Mouse (Mus musculus): ENCODE measurements around the gene Fstl3. TPM values are rescaled to one million over a fixed set of nuclear protein-coding genes. Genes with fewer than 3 reads are reported as not detected.

The Fstl3 gene
- polyA plus RNA-seq (2015; fragmentation: Illumina TruSeq; extraction: RNeasy Lipid Tissue Mini Kit (QIAGEN cat#74804); ENCODE audit: insufficient read depth, low read depth, low replicate concordance): 7.2 TPM

DNA sequence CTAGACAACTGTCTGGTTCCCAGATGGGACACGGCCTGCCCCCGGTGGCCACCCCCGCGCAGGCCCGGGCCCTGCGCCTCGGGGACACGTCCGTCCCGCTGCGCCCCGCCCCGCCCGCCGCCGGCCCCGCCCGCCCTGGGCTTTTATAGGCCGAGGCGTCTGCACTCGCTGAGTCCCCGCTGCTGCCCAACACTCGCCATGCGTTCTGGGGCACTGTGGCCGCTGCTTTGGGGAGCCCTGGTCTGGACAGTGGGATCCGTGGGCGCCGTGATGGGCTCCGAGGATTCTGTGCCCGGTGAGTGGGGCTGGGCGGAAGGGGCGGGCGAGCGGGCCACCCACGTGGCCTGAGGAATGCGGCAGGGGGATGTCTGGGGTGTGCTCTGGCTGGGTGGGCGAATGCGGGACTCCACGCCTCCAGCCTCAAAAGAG is at the start of gene Fstl3:
Fstl3 (plus strand) TSS at position 170 of the 429 bp plus-strand sequence.

GRCm38 (mm10) chr10:79745898-79746773 is 30.9 kb upstream of the Fstl3 start, which contains the start of gene Polrmt:
Gene Polrmt (minus strand): TSS chr10:79746581.

DNA sequence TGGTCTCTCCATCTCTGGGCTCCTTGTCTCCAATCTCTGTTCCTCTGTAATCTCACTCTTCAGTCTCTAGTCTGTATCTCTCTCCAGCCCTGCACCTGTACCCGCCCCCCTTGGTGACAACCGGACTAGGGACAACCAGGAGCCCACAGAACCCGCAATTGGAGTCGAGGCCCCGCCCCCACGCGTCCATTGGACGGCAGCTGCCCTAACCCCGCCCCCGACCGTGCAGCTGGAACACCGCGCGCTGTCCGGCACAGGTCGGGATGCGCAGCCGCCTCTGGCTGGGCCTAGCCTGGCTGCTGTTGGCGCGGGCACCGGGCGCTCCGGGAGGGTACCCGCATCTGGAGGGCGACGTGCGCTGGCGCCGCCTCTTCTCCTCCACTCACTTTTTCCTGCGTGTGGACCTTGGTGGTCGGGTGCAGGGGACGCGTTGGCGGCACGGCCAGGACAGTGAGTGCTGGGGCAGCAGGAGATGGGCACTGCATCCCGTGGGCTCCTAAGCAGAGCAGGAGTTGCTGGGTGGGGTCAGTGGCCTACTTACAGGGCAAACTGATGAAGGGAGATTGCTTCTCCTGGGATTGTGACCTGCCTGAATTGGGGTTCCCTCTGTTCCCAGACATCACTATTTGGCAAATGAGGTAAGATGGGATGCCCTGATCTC is 22.1 kb upstream of the Fstl3 start, which contains the start of gene Fgf22:
Fgf22 (plus strand) TSS at position 221 of the 661 bp plus-strand sequence.

DNA sequence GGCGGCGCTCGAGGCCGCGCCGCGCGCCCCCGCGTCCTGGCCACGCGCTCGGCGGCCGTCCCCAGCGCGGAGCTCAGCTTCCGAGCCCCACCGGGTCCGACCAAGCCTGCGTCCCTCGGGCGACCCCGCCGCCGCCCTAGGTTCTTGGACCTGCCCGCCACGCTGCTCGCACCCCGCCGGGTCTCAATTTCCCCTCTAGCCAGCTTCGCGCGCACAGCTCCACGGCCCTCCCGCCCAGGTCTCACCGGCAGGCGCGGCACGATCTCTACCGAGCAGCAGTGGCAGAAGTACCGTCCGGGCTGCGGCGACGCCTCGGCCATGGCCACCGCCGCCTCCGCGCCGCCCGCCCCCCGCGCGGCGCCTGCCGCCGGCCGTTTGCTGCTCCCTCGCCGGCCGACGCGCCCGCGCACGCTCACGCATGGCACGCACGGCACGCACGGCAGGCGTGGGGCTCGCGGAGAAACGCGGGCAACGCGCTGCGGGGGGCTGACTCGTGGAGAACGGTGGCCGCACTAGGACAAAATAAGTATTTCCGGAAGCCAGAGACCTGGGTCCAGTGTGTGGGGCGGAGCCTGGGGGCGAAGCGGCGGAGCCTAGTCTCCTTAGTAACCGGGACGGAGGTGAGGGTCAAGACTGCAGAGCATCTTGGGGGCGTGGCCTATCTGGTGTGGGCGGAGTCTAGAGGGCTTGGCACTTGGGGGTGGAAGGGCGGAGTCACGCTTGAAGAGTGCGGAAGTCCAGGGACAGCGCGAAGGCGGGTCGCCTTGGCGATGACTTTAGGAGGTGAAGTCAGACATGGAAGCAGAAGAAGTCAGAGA is 10.4 kb upstream of the Fstl3 start, which contains the start of gene Rnf126:
Rnf126 (minus strand) TSS at position 445 of the 818 bp plus-strand sequence.

DNA sequence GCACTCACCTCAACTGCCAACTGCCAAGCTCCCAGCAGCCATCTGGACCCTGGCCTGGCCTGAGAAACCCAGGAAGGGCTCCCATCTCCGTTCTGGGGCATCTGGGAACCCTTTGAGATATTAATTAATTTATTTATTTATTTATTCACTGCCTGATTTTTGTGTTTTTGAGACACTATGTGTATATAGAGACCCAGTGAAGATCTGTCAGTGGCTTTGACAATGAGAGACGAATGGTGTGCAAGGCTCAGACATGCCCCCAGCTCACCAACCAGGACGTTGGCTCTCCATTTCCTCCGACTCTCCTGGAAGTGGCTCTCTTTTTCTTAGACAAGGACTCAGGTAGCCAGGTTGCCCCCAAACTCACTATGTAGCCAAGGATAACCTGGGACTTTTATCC is 13.8 kb downstream of the Fstl3 start, which contains the start of gene Prss57:
Prss57 (minus strand) TSS at position 101 of the 400 bp plus-strand sequence.

GRCm38 (mm10) chr10:79793051-79793737 is 16.1 kb downstream of the Fstl3 start, which contains the start of gene Palm:
Gene Palm (plus strand): TSS chr10:79793572.

GRCm38 (mm10) chr10:79820782-79821181 is 43.7 kb downstream of the Fstl3 start, which contains the start of gene Misp:
Gene Misp (plus strand): TSS chr10:79820989.

Other genes with a start within 250 kb of the Fstl3 start
- 7.3 TPM for gene Plpp2, start 243.5 kb upstream of the Fstl3 start, polyA plus RNA-seq (2015; fragmentation: Illumina TruSeq; extraction: RNeasy Lipid Tissue Mini Kit (QIAGEN cat#74804); ENCODE audit: insufficient read depth, low read depth, low replicate concordance)
- gene Mier2, start 222.1 kb upstream of the Fstl3 start, polyA plus RNA-seq (2015; fragmentation: Illumina TruSeq; extraction: RNeasy Lipid Tissue Mini Kit (QIAGEN cat#74804); ENCODE audit: insufficient read depth, low read depth, low replicate concordance): 10.7 TPM
- not detected for gene Theg, start 189.9 kb upstream of the Fstl3 start, polyA plus RNA-seq (2015; fragmentation: Illumina TruSeq; extraction: RNeasy Lipid Tissue Mini Kit (QIAGEN cat#74804); ENCODE audit: insufficient read depth, low read depth, low replicate concordance)
- 0.61 TPM for gene C2cd4c, start 163.2 kb upstream of the Fstl3 start, polyA plus RNA-seq (2015; fragmentation: Illumina TruSeq; extraction: RNeasy Lipid Tissue Mini Kit (QIAGEN cat#74804); ENCODE audit: insufficient read depth, low read depth, low replicate concordance)
- gene Shc2, start 139.4 kb upstream of the Fstl3 start, polyA plus RNA-seq (2015; fragmentation: Illumina TruSeq; extraction: RNeasy Lipid Tissue Mini Kit (QIAGEN cat#74804); ENCODE audit: insufficient read depth, low read depth, low replicate concordance): 3.3 TPM
- not detected for gene Odf3l2, start 131.5 kb upstream of the Fstl3 start, polyA plus RNA-seq (2015; fragmentation: Illumina TruSeq; extraction: RNeasy Lipid Tissue Mini Kit (QIAGEN cat#74804); ENCODE audit: insufficient read depth, low read depth, low replicate concordance)
- not detected for gene Madcam1, start 112.7 kb upstream of the Fstl3 start, polyA plus RNA-seq (2015; fragmentation: Illumina TruSeq; extraction: RNeasy Lipid Tissue Mini Kit (QIAGEN cat#74804); ENCODE audit: insufficient read depth, low read depth, low replicate concordance)
- gene Tpgs1, start 107.9 kb upstream of the Fstl3 start, polyA plus RNA-seq (2015; fragmentation: Illumina TruSeq; extraction: RNeasy Lipid Tissue Mini Kit (QIAGEN cat#74804); ENCODE audit: insufficient read depth, low read depth, low replicate concordance): 4.6 TPM
- 47.7 TPM for gene Cdc34, start 95.1 kb upstream of the Fstl3 start, polyA plus RNA-seq (2015; fragmentation: Illumina TruSeq; extraction: RNeasy Lipid Tissue Mini Kit (QIAGEN cat#74804); ENCODE audit: insufficient read depth, low read depth, low replicate concordance)
- 0.74 TPM for gene Gzmm, start 88.3 kb upstream of the Fstl3 start, polyA plus RNA-seq (2015; fragmentation: Illumina TruSeq; extraction: RNeasy Lipid Tissue Mini Kit (QIAGEN cat#74804); ENCODE audit: insufficient read depth, low read depth, low replicate concordance)
- 168 TPM for gene Bsg, start 72.8 kb upstream of the Fstl3 start, polyA plus RNA-seq (2015; fragmentation: Illumina TruSeq; extraction: RNeasy Lipid Tissue Mini Kit (QIAGEN cat#74804); ENCODE audit: insufficient read depth, low read depth, low replicate concordance)
- gene Hcn2, start 60.6 kb upstream of the Fstl3 start, polyA plus RNA-seq (2015; fragmentation: Illumina TruSeq; extraction: RNeasy Lipid Tissue Mini Kit (QIAGEN cat#74804); ENCODE audit: insufficient read depth, low read depth, low replicate concordance): 0.83 TPM
- 29.7 TPM for gene Polrmt, start 30.7 kb upstream of the Fstl3 start, polyA plus RNA-seq (2015; fragmentation: Illumina TruSeq; extraction: RNeasy Lipid Tissue Mini Kit (QIAGEN cat#74804); ENCODE audit: insufficient read depth, low read depth, low replicate concordance)
- not detected for gene Fgf22, start 22.2 kb upstream of the Fstl3 start, polyA plus RNA-seq (2015; fragmentation: Illumina TruSeq; extraction: RNeasy Lipid Tissue Mini Kit (QIAGEN cat#74804); ENCODE audit: insufficient read depth, low read depth, low replicate concordance)
- 22.3 TPM for gene Rnf126, start 10.3 kb upstream of the Fstl3 start, polyA plus RNA-seq (2015; fragmentation: Illumina TruSeq; extraction: RNeasy Lipid Tissue Mini Kit (QIAGEN cat#74804); ENCODE audit: insufficient read depth, low read depth, low replicate concordance)
- not detected for gene Prss57, start 13.7 kb downstream of the Fstl3 start, polyA plus RNA-seq (2015; fragmentation: Illumina TruSeq; extraction: RNeasy Lipid Tissue Mini Kit (QIAGEN cat#74804); ENCODE audit: insufficient read depth, low read depth, low replicate concordance)
- 13.2 TPM for gene Palm, start 16.3 kb downstream of the Fstl3 start, polyA plus RNA-seq (2015; fragmentation: Illumina TruSeq; extraction: RNeasy Lipid Tissue Mini Kit (QIAGEN cat#74804); ENCODE audit: insufficient read depth, low read depth, low replicate concordance)
- gene Misp, start 43.7 kb downstream of the Fstl3 start, polyA plus RNA-seq (2015; fragmentation: Illumina TruSeq; extraction: RNeasy Lipid Tissue Mini Kit (QIAGEN cat#74804); ENCODE audit: insufficient read depth, low read depth, low replicate concordance): 1.3 TPM
- gene Ptbp1, start 77.2 kb downstream of the Fstl3 start, polyA plus RNA-seq (2015; fragmentation: Illumina TruSeq; extraction: RNeasy Lipid Tissue Mini Kit (QIAGEN cat#74804); ENCODE audit: insufficient read depth, low read depth, low replicate concordance): 39.5 TPM
- 1.1 TPM for gene Prtn3, start 97.2 kb downstream of the Fstl3 start, polyA plus RNA-seq (2015; fragmentation: Illumina TruSeq; extraction: RNeasy Lipid Tissue Mini Kit (QIAGEN cat#74804); ENCODE audit: insufficient read depth, low read depth, low replicate concordance)
- gene Plppr3, start 97.4 kb downstream of the Fstl3 start, polyA plus RNA-seq (2015; fragmentation: Illumina TruSeq; extraction: RNeasy Lipid Tissue Mini Kit (QIAGEN cat#74804); ENCODE audit: insufficient read depth, low read depth, low replicate concordance): 2.6 TPM
- gene Elane, start 109.0 kb downstream of the Fstl3 start, polyA plus RNA-seq (2015; fragmentation: Illumina TruSeq; extraction: RNeasy Lipid Tissue Mini Kit (QIAGEN cat#74804); ENCODE audit: insufficient read depth, low read depth, low replicate concordance): not detected
- 168 TPM for gene Cfd, start 113.6 kb downstream of the Fstl3 start, polyA plus RNA-seq (2015; fragmentation: Illumina TruSeq; extraction: RNeasy Lipid Tissue Mini Kit (QIAGEN cat#74804); ENCODE audit: insufficient read depth, low read depth, low replicate concordance)
- 4.0 TPM for gene Med16, start 131.7 kb downstream of the Fstl3 start, polyA plus RNA-seq (2015; fragmentation: Illumina TruSeq; extraction: RNeasy Lipid Tissue Mini Kit (QIAGEN cat#74804); ENCODE audit: insufficient read depth, low read depth, low replicate concordance)
- not detected for gene Gm26602, start 133.6 kb downstream of the Fstl3 start, polyA plus RNA-seq (2015; fragmentation: Illumina TruSeq; extraction: RNeasy Lipid Tissue Mini Kit (QIAGEN cat#74804); ENCODE audit: insufficient read depth, low read depth, low replicate concordance)
- gene Kiss1r, start 139.7 kb downstream of the Fstl3 start, polyA plus RNA-seq (2015; fragmentation: Illumina TruSeq; extraction: RNeasy Lipid Tissue Mini Kit (QIAGEN cat#74804); ENCODE audit: insufficient read depth, low read depth, low replicate concordance): not detected
- 19.0 TPM for gene R3hdm4, start 143.9 kb downstream of the Fstl3 start, polyA plus RNA-seq (2015; fragmentation: Illumina TruSeq; extraction: RNeasy Lipid Tissue Mini Kit (QIAGEN cat#74804); ENCODE audit: insufficient read depth, low read depth, low replicate concordance)
- gene Arid3a, start 149.8 kb downstream of the Fstl3 start, polyA plus RNA-seq (2015; fragmentation: Illumina TruSeq; extraction: RNeasy Lipid Tissue Mini Kit (QIAGEN cat#74804); ENCODE audit: insufficient read depth, low read depth, low replicate concordance): 1.0 TPM
- gene Wdr18, start 182.9 kb downstream of the Fstl3 start, polyA plus RNA-seq (2015; fragmentation: Illumina TruSeq; extraction: RNeasy Lipid Tissue Mini Kit (QIAGEN cat#74804); ENCODE audit: insufficient read depth, low read depth, low replicate concordance): 6.9 TPM
- gene Grin3b, start 193.4 kb downstream of the Fstl3 start, polyA plus RNA-seq (2015; fragmentation: Illumina TruSeq; extraction: RNeasy Lipid Tissue Mini Kit (QIAGEN cat#74804); ENCODE audit: insufficient read depth, low read depth, low replicate concordance): not detected
- gene Tmem259, start 207.1 kb downstream of the Fstl3 start, polyA plus RNA-seq (2015; fragmentation: Illumina TruSeq; extraction: RNeasy Lipid Tissue Mini Kit (QIAGEN cat#74804); ENCODE audit: insufficient read depth, low read depth, low replicate concordance): 36.8 TPM
- gene Cnn2, start 211.3 kb downstream of the Fstl3 start, polyA plus RNA-seq (2015; fragmentation: Illumina TruSeq; extraction: RNeasy Lipid Tissue Mini Kit (QIAGEN cat#74804); ENCODE audit: insufficient read depth, low read depth, low replicate concordance): 13.6 TPM
- gene Abca7, start 219.2 kb downstream of the Fstl3 start, polyA plus RNA-seq (2015; fragmentation: Illumina TruSeq; extraction: RNeasy Lipid Tissue Mini Kit (QIAGEN cat#74804); ENCODE audit: insufficient read depth, low read depth, low replicate concordance): 6.0 TPM
- gene Arhgap45, start 239.4 kb downstream of the Fstl3 start, polyA plus RNA-seq (2015; fragmentation: Illumina TruSeq; extraction: RNeasy Lipid Tissue Mini Kit (QIAGEN cat#74804); ENCODE audit: insufficient read depth, low read depth, low replicate concordance): 4.5 TPM

Measured in pancreas, adult 10 weeks (tissue).